Mouse (Mus musculus) thymus, adult 2 months (tissue): ENCODE data around the gene Slc5a2. TPM values are rescaled to one million over a fixed set of nuclear protein-coding genes. Genes with fewer than 3 reads are reported as not detected.

Source experiments
- DNase-seq: peaks from one replicate; pipeline ENCODE4 v3.0.0; 2021
- H3K27ac ChIP-seq: fragments of 200-500 bp; 2 replicates; pipeline ENCODE4 v1.5.1; 2012; ENCODE audit warnings: low read length, control low read depth; ENCODE audit not compliant: control insufficient read depth, insufficient read depth
- H3K27me3 ChIP-seq: fragments of 200-500 bp; 2 replicates; pipeline ENCODE4 v1.6.1; 2012; ENCODE audit warnings: mild to moderate bottlenecking, low read length, moderate library complexity, mixed read lengths; ENCODE audit not compliant: control insufficient read depth, insufficient read depth
- H3K36me3 ChIP-seq: fragments of 200-500 bp; 2 replicates; pipeline ENCODE4 v1.6.1; 2012; ENCODE audit warnings: mild to moderate bottlenecking, low read length, moderate library complexity; ENCODE audit not compliant: control insufficient read depth, insufficient read depth
- H3K4me1 ChIP-seq: fragments of 200-500 bp; replicated peaks from 2 replicates; pipeline ENCODE4 v1.6.1; 2012; ENCODE audit warnings: low read length; ENCODE audit not compliant: control insufficient read depth, insufficient read depth
- H3K4me3 ChIP-seq: fragments of 200-500 bp; 2 replicates; pipeline ENCODE4 v1.5.1; 2012; ENCODE audit warnings: mild to moderate bottlenecking, low read length, control low read depth, moderate library complexity; ENCODE audit not compliant: control insufficient read depth, insufficient read depth
- CTCF ChIP-seq: fragments of 200-500 bp; IDR thresholded peaks from 2 replicates; pipeline ENCODE4 v1.5.1; 2012; ENCODE audit warnings: mild to moderate bottlenecking, control low read depth, low read length, moderate library complexity, borderline replicate concordance; ENCODE audit not compliant: control insufficient read depth, poor library complexity, insufficient read depth; ENCODE audit errors: extremely low read depth
- POLR2A ChIP-seq: fragments of 200-500 bp; IDR thresholded peaks from 2 replicates; pipeline ENCODE4 v1.6.1; 2012; ENCODE audit warnings: mild to moderate bottlenecking, low read length, control low read depth, moderate library complexity; ENCODE audit not compliant: control insufficient read depth, poor library complexity, insufficient read depth; ENCODE audit errors: extremely low read depth
- WGBS: fragments of 180-500 bp; shearing (Covaris S2); methylation state at CpG from one replicate; pipeline ENCODE4 v1.1.7; 2018; 5-methylcytosine and 5-hydroxymethylcytosine counted together
- polyA plus RNA-seq: library from polyadenylated mRNA; depleted of rRNA; stranded (reverse); fragments of >200 nt; gene quantifications from 2 replicates; pipeline ENCODE4 v1.2.3, GENCODE M21; 2012

Gene Slc5a2
- polyA plus RNA-seq, 1 experiment, result 0.67 TPM

- peak within 1 kb of the TSS; percentile 44; the same call in 1 of the 2 replicates for H3K27ac ChIP-seq
- TF ChIP-seq POLR2A, result peak; percentile 38; the same call in 1 of the 2 replicates
- no peak for TF ChIP-seq CTCF
- H3K4me3 ChIP-seq, result peak within 1 kb of the TSS; percentile 62
- H3K36me3 ChIP-seq, result no peaks in the 10 kb centered on the region
- peak; percentile 79 for DNase-seq
- H3K27me3 ChIP-seq, result no peaks in the 10 kb centered on the region
- WGBS, result 1% methylated on average over 47 of the region's 47 CpGs
- H3K4me1 ChIP-seq, result peaks cover 6% of the 10 kb centered on the region
Measured at GRCm38 (mm10) chr7:128297617-128298480, 32.4 kb downstream of the Slc5a2 start, which contains the start of gene BC017158. TSS of gene BC017158 (minus strand) at chr7:128298170.

DNA sequence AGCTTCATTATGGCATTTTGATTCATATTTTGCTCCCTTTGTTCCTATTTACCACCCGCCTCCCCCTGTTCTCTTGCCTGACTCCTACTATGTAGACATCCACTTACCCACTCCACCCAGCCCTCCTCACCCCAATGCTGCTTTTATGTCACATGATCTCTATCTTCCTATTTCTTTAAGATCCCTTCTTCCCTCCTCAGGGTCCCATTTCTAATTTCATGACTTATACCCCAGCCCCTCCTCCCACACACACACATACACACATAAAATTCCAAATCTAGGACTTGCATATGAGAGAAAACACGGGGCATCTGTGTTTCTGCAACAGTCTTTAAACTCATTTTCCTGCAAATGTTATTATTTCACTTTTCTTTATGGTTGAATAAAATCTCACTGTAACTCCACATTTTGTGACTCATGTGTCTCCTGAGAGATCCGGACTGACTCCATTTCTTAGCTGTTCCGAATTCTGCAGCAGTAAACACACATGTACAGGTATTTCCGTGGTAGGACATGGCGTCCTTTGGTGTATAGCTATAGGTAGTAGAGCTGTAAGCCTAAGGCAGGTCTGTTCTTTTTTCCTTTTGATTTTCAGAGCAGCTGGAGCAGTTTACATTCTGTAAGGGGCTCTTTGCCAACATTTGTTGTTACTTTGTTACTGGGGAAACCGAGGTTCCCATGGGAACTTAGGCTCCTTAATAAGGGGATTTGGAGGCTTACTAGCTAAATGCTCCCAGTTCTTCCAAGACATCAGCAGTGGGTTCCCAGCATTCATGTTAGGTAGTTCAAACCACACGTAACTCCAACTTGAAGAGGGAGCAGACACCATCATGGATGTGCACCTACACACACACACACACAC is 33.3 kb downstream of the Slc5a2 start:
- WGBS, result 78% methylated on average over 8 of the region's 8 CpGs
- TF ChIP-seq CTCF (no peak), POLR2A (no peak)
- H3K4me3 ChIP-seq, result no peak overlapping the region
- no peaks in the 10 kb centered on the region for H3K27me3 ChIP-seq
- DNase-seq, result no peak
- H3K4me1 ChIP-seq, result peaks cover 6% of the 10 kb centered on the region
- H3K36me3 ChIP-seq, result no peaks in the 10 kb centered on the region
- no peak overlapping the region for H3K27ac ChIP-seq

- H3K27ac ChIP-seq, result no peak overlapping the region
- 85% methylated on average over 3 of the region's 3 CpGs for WGBS
- no peak for DNase-seq
- H3K4me3 ChIP-seq, result no peak overlapping the region
- TF ChIP-seq POLR2A (no peak), CTCF (no peak)
- H3K27me3 ChIP-seq, result no peaks in the 10 kb centered on the region
- H3K36me3 ChIP-seq, result no peaks in the 10 kb centered on the region
- peaks cover 6% of the 10 kb centered on the region for H3K4me1 ChIP-seq
Measured at GRCm38 (mm10) chr7:128300952-128301351, 35.5 kb downstream of the Slc5a2 start.

GRCm38 (mm10) chr7:128302151-128302550 is 36.7 kb downstream of the Slc5a2 start:
- 78% methylated on average over 3 of the region's 3 CpGs for WGBS
- Histone ChIP-seq H3K4me3 (no peak overlapping the region), H3K36me3 (no peaks in the 10 kb centered on the region), H3K27me3 (no peaks in the 10 kb centered on the region), H3K27ac (no peak overlapping the region), H3K4me1 (peaks cover 4% of the 10 kb centered on the region)
- no peak for DNase-seq
- TF ChIP-seq CTCF (no peak), POLR2A (no peak)

DNA sequence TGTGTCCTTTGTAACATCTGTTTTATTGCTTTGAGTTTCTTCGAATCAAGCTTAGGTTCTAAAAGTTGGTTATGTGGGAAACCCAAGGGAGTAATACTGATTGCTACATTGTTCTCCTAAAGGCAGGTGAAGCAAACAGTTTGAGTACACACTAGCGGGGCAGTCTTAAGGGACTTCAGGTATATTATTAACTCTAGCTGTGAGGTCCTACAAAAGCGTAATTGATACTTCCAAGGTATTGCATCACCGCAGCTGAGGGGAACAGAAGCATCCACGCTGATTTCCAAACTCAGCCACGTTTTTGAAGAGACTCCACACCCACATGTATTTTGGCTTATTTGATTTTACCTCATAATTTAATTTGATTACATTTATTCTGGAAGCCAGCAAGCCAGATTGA is 38.7 kb downstream of the Slc5a2 start:
- H3K36me3 ChIP-seq, result no peaks in the 10 kb centered on the region
- no peaks in the 10 kb centered on the region for H3K27me3 ChIP-seq
- DNase-seq, result no peak
- H3K4me3 ChIP-seq, result no peak overlapping the region
- TF ChIP-seq CTCF (no peak), POLR2A (no peak)
- no peak overlapping the region for H3K27ac ChIP-seq
- H3K4me1 ChIP-seq, result no peaks in the 10 kb centered on the region
- 90% methylated on average over 6 of the region's 6 CpGs for WGBS

DNA sequence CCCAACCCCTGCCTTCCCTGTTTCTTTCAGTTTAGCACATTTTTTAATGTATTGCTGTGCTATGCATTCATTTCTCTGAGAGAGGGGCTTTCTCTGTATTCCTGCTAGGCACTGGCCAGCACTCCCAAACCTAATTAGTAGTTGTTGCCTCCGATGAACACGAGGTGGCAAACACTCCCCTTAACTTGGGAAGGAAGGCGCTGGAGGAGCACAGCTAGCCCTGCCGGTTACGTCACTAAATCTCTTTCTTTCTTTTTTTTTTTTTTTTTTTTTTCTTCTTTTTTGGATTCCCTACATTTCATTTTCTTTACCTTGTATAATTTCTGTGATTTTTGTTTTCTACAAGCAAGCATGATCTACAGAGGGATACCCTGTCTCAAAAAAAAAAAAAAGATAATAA is 39.5 kb downstream of the Slc5a2 start:
- 12% methylated on average over 5 of the region's 5 CpGs for WGBS
- Histone ChIP-seq H3K36me3 (no peaks in the 10 kb centered on the region), H3K27ac (no peak overlapping the region), H3K4me3 (no peak overlapping the region), H3K4me1 (no peaks in the 10 kb centered on the region), H3K27me3 (no peaks in the 10 kb centered on the region)
- no peak for DNase-seq
- no peak for TF ChIP-seq POLR2A
- TF ChIP-seq CTCF, result no peak
